11 mouse cellular contexts compared by ENCODE assay signal in the genomic region with DNA sequence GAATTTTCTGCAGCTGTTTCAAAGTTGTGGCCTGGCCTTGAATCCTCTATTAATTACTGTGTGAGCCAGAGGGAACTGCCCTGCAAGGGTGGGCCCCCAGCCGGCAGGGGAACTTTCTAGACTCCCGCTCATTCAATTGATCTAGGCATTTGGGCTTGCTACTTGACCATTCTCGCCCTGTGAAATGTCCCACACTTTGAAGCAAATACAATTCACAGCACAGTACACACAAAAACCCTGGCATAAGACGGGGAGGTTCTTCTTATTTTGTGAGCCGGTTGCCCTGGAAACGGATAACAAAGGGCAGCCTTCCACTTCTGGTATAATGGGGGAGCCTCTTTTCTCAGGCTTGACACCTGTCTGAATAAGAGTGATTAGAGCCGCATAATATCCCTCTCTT. TPM values are rescaled to one million over a fixed set of nuclear protein-coding genes. Genes with fewer than 3 reads are reported as not detected.
DNase-seq lines count a peak whose midpoint lies in the region; ATAC-seq and TF ChIP-seq lines count a peak whose summit lies in the region.
"Had no signal": no experiment of that assay in that cellular context is flagged by ENCODE, and none has a peak within 500 bp of the region (broad histone marks: within the 10 kb centered on the region; RNA-seq: fewer than 3 reads in every experiment).

No protein-coding gene starts in this region.

- H3K36me3 ChIP-seq in stomach, embryonic 15.5 days = peaks cover 6% of the 10 kb centered on the region; the same call in 1 of the 2 replicates
- peaks cover 5% of the 10 kb centered on the region; the same call in 1 of the 2 replicates for H3K36me3 ChIP-seq in stomach, postnatal 0 days (ENCODE audit: control insufficient read depth, insufficient read depth, low read length)
- peaks cover 36% of the 10 kb centered on the region for H3K36me3 ChIP-seq in forebrain, postnatal 0 days (ENCODE audit: insufficient read depth)
- peaks cover 35% of the 10 kb centered on the region for H3K36me3 ChIP-seq in midbrain, embryonic 13.5 days
- peaks cover 3% of the 10 kb centered on the region; the same call in 1 of the 2 replicates for H3K36me3 ChIP-seq in intestine, embryonic 16.5 days (ENCODE audit: control insufficient read depth, insufficient read depth, low read length)

- WGBS in stomach, embryonic 15.5 days = 60% methylated on average over 7 of the region's 7 CpGs
- 53% methylated on average over 7 of the region's 7 CpGs for WGBS in stomach, postnatal 0 days
- 9% methylated on average over 7 of the region's 7 CpGs for WGBS in forebrain, postnatal 0 days
- WGBS in midbrain, embryonic 13.5 days = 7% methylated on average over 7 of the region's 7 CpGs
- 55% methylated on average over 7 of the region's 7 CpGs for WGBS in intestine, embryonic 16.5 days

- H3K4me1 ChIP-seq in stomach, embryonic 15.5 days = peaks cover 27% of the 10 kb centered on the region
- H3K4me1 ChIP-seq in stomach, postnatal 0 days (replicated peaks; ENCODE audit: control insufficient read depth, insufficient read depth) = 0 out of 2 replicates have a peak, but pooled peaks cover 2% of the 10 kb centered on the region
- peaks cover 58% of the 10 kb centered on the region for H3K4me1 ChIP-seq in forebrain, postnatal 0 days (ENCODE audit: insufficient read depth)
- peaks cover 98% of the 10 kb centered on the region for H3K4me1 ChIP-seq in midbrain, embryonic 13.5 days (replicated peaks)
- peaks cover 22% of the 10 kb centered on the region for H3K4me1 ChIP-seq in intestine, embryonic 16.5 days (ENCODE audit: control insufficient read depth, insufficient read depth, low read length)

- no peak for TF ChIP-seq EP300 in stomach, postnatal 0 days (optimal IDR thresholded peaks at IDR 0.05)

- no peak overlapping the region for H3K4me2 ChIP-seq in stomach, embryonic 15.5 days
- no peak overlapping the region for H3K4me2 ChIP-seq in stomach, postnatal 0 days (replicated peaks; ENCODE audit: low read depth)
- H3K4me2 ChIP-seq in forebrain, postnatal 0 days (ENCODE audit: low read depth) = no peak overlapping the region
- H3K4me2 ChIP-seq in midbrain, embryonic 13.5 days (replicated peaks) = no peak overlapping the region
- no peak overlapping the region for H3K4me2 ChIP-seq in intestine, embryonic 16.5 days (ENCODE audit: low read depth, low read length)
- H3K4me2 ChIP-seq: liver, embryonic 13.5 days had no signal

- DNase-seq in stomach, postnatal 0 days (ENCODE audit: low spot score) = no peak
- peak; percentile 75 for DNase-seq in forebrain, postnatal 0 days
- DNase-seq in heart, postnatal 36 days = no peak
- DNase-seq in heart, postnatal 10 days = no peak
- DNase-seq: cerebellum, adult 2 months; liver, embryonic 13.5 days; thymus, adult 18-20 months had no signal

- H3K27me3 ChIP-seq in stomach, embryonic 15.5 days (replicated peaks) = no peaks in the 10 kb centered on the region
- no peaks in the 10 kb centered on the region for H3K27me3 ChIP-seq in stomach, postnatal 0 days (ENCODE audit: control insufficient read depth, insufficient read depth, low read length)
- H3K27me3 ChIP-seq in forebrain, postnatal 0 days (ENCODE audit: insufficient read depth, low read length) = no peaks in the 10 kb centered on the region
- H3K27me3 ChIP-seq in midbrain, embryonic 13.5 days = 0 out of 2 replicates have a peak, but pooled peaks cover 4% of the 10 kb centered on the region
- H3K27me3 ChIP-seq in intestine, embryonic 16.5 days (replicated peaks; ENCODE audit: control insufficient read depth, insufficient read depth, low read length) = no peaks in the 10 kb centered on the region
- H3K27me3 ChIP-seq: liver, embryonic 13.5 days had no signal

- intact Hi-C loops in heart, postnatal 36 days (cut with DNase I) = no loop called here
- intact Hi-C loops in heart, postnatal 10 days (cut with DNase I) = no loop called here

- no peak overlapping the region for H3K4me3 ChIP-seq in stomach, embryonic 15.5 days (replicated peaks)
- H3K4me3 ChIP-seq in stomach, postnatal 0 days (ENCODE audit: low read depth, low read length) = no peak overlapping the region
- no peak overlapping the region for H3K4me3 ChIP-seq in forebrain, postnatal 0 days (ENCODE audit: low read depth, low read length)
- H3K4me3 ChIP-seq in midbrain, embryonic 13.5 days (replicated peaks) = no peak overlapping the region
- no peak overlapping the region for H3K4me3 ChIP-seq in intestine, embryonic 16.5 days (ENCODE audit: low read length)
- H3K4me3 ChIP-seq: liver, embryonic 13.5 days had no signal

- no peak overlapping the region for H3K9ac ChIP-seq in stomach, embryonic 15.5 days
- no peak overlapping the region for H3K9ac ChIP-seq in stomach, postnatal 0 days (ENCODE audit: low read length)
- H3K9ac ChIP-seq in forebrain, postnatal 0 days = 0 out of 2 replicates have a peak overlapping the region, but pooled peaks have one; percentile 22
- no peak overlapping the region for H3K9ac ChIP-seq in midbrain, embryonic 13.5 days (replicated peaks)
- no peak overlapping the region for H3K9ac ChIP-seq in intestine, embryonic 16.5 days (ENCODE audit: low read depth, low read length)
- H3K9ac ChIP-seq: liver, embryonic 13.5 days had no signal

- no peak for TF ChIP-seq CTCF in stomach, postnatal 0 days (IDR thresholded peaks at IDR 0.05; ENCODE audit: low read depth)
- TF ChIP-seq CTCF in forebrain, postnatal 0 days (IDR thresholded peaks at IDR 0.05; ENCODE audit: low read depth) = no peak

- H3K9me3 ChIP-seq in stomach, embryonic 15.5 days = no peaks in the 10 kb centered on the region
- H3K9me3 ChIP-seq in stomach, postnatal 0 days (ENCODE audit: control insufficient read depth, low read length) = no peaks in the 10 kb centered on the region
- H3K9me3 ChIP-seq in forebrain, postnatal 0 days (ENCODE audit: low read length) = no peaks in the 10 kb centered on the region
- no peaks in the 10 kb centered on the region for H3K9me3 ChIP-seq in midbrain, embryonic 13.5 days
- H3K9me3 ChIP-seq in intestine, embryonic 16.5 days (ENCODE audit: control insufficient read depth, low read length) = no peaks in the 10 kb centered on the region
- H3K9me3 ChIP-seq: liver, embryonic 13.5 days had no signal

- 0 out of 2 replicates have a peak overlapping the region, but pooled peaks have one; percentile 42 for H3K27ac ChIP-seq in stomach, embryonic 15.5 days
- H3K27ac ChIP-seq in stomach, postnatal 0 days (replicated peaks) = no peak overlapping the region
- peak overlapping the region; percentile 66 for H3K27ac ChIP-seq in forebrain, postnatal 0 days (ENCODE audit: low read depth, low read length)
- peak overlapping the region; percentile 81 for H3K27ac ChIP-seq in midbrain, embryonic 13.5 days
- no peak overlapping the region; the same call in 1 of the 2 replicates for H3K27ac ChIP-seq in intestine, embryonic 16.5 days (ENCODE audit: low read length)
- H3K27ac ChIP-seq: liver, embryonic 13.5 days had no signal

- ATAC-seq in stomach, embryonic 15.5 days (ENCODE audit: insufficient read depth, low FRiP score, low read depth) = no peak
- no peak for ATAC-seq in stomach, postnatal 0 days (ENCODE audit: low FRiP score, low TSS enrichment)
- peak; percentile 50 for ATAC-seq in forebrain, postnatal 0 days
- ATAC-seq in midbrain, embryonic 13.5 days = peak; percentile 69
- no peak for ATAC-seq in intestine, embryonic 16.5 days
- no peak for ATAC-seq in cerebellum, adult (ENCODE audit: insufficient number of reproducible peaks, low FRiP score, low TSS enrichment)

RNA-seq across cellular contexts. Expression of a gene that starts 11.6 kb away (rescaled TPM):
- polyA plus RNA-seq in stomach, embryonic 15.5 days (2015; fragmentation: Nextera tagmentation; extraction: Ambion mirVana) = 7.2 and 7.9 TPM in 2 replicates
- 3.3 and 3.5 TPM in 2 replicates for polyA plus RNA-seq in stomach, postnatal 0 days (2015; fragmentation: Nextera tagmentation; extraction: Ambion mirVana)
- total RNA-seq in forebrain, postnatal 0 days (2014; rRNA removed) = 423 and 513 TPM in 2 replicates
- polyA plus RNA-seq in forebrain, postnatal 0 days (2015; fragmentation: Nextera tagmentation; extraction: Ambion mirVana) = 76.8 and 80.3 TPM in 2 replicates
- polyA plus RNA-seq in midbrain, embryonic 13.5 days (2015; fragmentation: Nextera tagmentation; extraction: Ambion mirVana) = 50.2 and 52.1 TPM in 2 replicates
- polyA plus RNA-seq in intestine, embryonic 16.5 days (2015; fragmentation: Nextera tagmentation; extraction: Ambion mirVana) = 5.8 and 6.1 TPM in 2 replicates
- 1 to 10 TPM; 4.7 to 8.1 TPM for total RNA-seq in heart, postnatal 36 days (2021)
- 10 to 100 TPM; 11.8 to 16.2 TPM for total RNA-seq in heart, postnatal 10 days (2021)

RNA-seq across cellular contexts. Expression of a gene that starts 54.3 kb away (rescaled TPM):
- 42.7 and 44.6 TPM in 2 replicates for polyA plus RNA-seq in stomach, embryonic 15.5 days (2015; fragmentation: Nextera tagmentation; extraction: Ambion mirVana)
- polyA plus RNA-seq in stomach, postnatal 0 days (2015; fragmentation: Nextera tagmentation; extraction: Ambion mirVana) = 27.0 and 28.7 TPM in 2 replicates
- 49.2 and 54.3 TPM in 2 replicates for total RNA-seq in forebrain, postnatal 0 days (2014; rRNA removed)
- polyA plus RNA-seq in forebrain, postnatal 0 days (2015; fragmentation: Nextera tagmentation; extraction: Ambion mirVana) = 49.2 and 50.6 TPM in 2 replicates
- 26.1 and 26.4 TPM in 2 replicates for polyA plus RNA-seq in midbrain, embryonic 13.5 days (2015; fragmentation: Nextera tagmentation; extraction: Ambion mirVana)
- 142 and 184 TPM in 2 replicates for polyA plus RNA-seq in intestine, embryonic 16.5 days (2015; fragmentation: Nextera tagmentation; extraction: Ambion mirVana)
- 10 to 100 TPM; 24.8 to 28.0 TPM for total RNA-seq in heart, postnatal 36 days (2021)
- 10 to 100 TPM; 24.3 to 29.8 TPM for total RNA-seq in heart, postnatal 10 days (2021)

Comparison
In these comparisons a context has a peak if more than half of its experiments do, and no peak if none do; other contexts are left out.
1. H3K27ac ChIP-seq: peak in stomach, embryonic 15.5 days (single experiment), forebrain, postnatal 0 days (single experiment) and midbrain, embryonic 13.5 days (single experiment); none in stomach, postnatal 0 days (single experiment) and intestine, embryonic 16.5 days (single experiment).
2. ATAC-seq: peak in forebrain, postnatal 0 days (single experiment) and midbrain, embryonic 13.5 days (single experiment); none in stomach, embryonic 15.5 days (single experiment), stomach, postnatal 0 days (single experiment), intestine, embryonic 16.5 days (single experiment) and cerebellum, adult (single experiment).